Mouse (Mus musculus): ENCODE measurements around the gene Lrwd1.

GRCm38 (mm10) chr5:136136292-136136990, 567 bp upstream of the Lrwd1 start:
- TF ChIP-seq CTCF (IDR thresholded peaks at IDR 0.05; ENCODE audit: borderline replicate concordance, insufficient read depth, low read length) (no peak), POLR2A (IDR thresholded peaks at IDR 0.05; ENCODE audit: low read depth, low read length) (no peak)

Data from embryonic fibroblast, embryonic 13.5 days (primary cell).